Mouse (Mus musculus): Measurements from ENCODE around the gene Gse1. TPM values are rescaled to one million over a fixed set of nuclear protein-coding genes. Genes with fewer than 3 reads are reported as not detected.

Gse1 gene
- polyA plus RNA-seq, 1 experiment, result 70.4 TPM

DNA sequence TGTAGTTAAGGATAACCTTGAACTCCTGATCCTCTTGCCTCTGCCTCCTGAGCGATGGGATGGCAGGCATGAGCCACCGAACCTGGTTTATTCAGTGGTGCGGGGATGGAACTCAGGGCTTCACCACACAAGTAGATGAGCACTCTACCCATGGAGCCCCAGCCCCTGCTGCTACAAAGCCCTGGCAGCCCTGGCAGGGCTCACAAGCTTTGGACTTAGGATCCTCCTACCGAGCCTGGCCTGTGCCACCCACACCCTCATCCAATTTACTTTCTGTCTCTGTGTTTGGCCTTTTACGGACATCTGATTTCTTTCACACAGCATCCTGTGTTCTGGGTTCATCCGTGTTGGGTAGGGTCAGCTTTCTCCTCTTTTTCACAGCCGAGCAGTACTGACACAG, 88.5 kb downstream of the Gse1 start:
- TF ChIP-seq CTCF (IDR thresholded peaks at IDR 0.05; ENCODE audit: borderline replicate concordance, extremely low read depth, insufficient read depth, insufficient read length) (no peak), POLR2A (IDR thresholded peaks at IDR 0.05; ENCODE audit: borderline replicate concordance, extremely low read depth, insufficient read depth, insufficient read length, poor library complexity, severe bottlenecking) (no peak)
- no peak for DNase-seq (ENCODE audit: low read depth)

DNA sequence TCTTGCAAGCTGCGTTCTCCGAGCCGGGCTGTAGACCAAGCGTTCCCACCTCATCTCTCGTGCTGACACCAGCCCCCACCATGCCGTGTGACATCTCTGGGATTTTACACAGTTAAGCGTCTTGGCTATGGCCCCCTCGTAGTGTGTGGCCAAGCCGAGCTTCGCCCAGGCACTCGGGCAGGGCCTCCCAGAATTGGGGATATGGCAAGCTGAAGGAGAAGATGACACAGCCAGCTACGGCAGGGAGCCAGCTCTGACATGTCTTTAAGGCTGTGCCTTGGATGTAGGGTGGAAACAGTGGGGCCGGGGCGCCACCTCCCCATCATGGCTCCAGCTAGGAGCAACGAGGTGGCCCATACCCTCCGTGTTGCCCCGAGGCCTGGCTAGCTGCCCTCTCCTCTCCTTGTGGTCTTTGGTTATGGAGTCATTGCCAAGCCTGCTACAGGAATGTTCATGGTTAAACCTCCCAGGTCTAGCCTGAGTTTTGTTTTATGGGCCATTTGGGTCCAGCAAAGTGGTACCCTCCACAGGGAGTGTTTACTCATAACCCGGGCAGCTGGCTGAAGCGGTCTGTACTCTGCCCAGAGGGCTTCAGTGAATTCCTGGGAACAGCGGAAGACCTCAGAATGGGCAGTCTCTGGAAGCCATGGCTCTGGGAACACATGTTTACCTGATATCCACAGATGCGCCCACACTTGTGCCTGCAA, 89.0 kb downstream of the Gse1 start:
- TF ChIP-seq POLR2A (IDR thresholded peaks at IDR 0.05; ENCODE audit: borderline replicate concordance, extremely low read depth, insufficient read depth, insufficient read length, poor library complexity, severe bottlenecking), result no peak

DNA sequence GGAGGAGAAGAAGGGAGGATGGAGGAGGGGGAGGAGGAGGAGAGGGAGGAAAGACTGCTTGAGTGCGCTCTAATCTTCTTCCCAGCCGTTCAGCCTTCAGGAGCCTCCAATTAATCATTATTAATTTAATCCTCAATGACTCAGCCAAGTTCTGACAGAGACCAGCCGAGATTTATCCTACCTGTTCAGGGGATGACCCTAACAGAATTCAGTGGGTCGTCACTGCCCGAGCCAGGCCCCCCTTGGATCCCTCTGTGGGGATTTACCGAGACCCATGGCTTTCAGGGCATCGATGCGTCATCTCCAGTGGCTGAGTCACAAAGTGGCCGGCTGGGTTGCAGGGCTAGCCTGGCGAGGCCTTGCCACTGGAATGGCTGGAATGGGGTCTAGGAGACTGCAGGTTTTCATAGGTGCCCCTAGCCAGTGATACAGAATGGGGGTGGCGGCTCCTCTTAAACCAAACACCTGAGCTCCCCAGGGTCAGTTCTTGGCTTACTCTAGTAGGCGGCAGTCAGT, 90.3 kb downstream of the Gse1 start:
- TF ChIP-seq CTCF (IDR thresholded peaks at IDR 0.05; ENCODE audit: borderline replicate concordance, extremely low read depth, insufficient read depth, insufficient read length), result no peak
- TF ChIP-seq POLR2A (IDR thresholded peaks at IDR 0.05; ENCODE audit: borderline replicate concordance, extremely low read depth, insufficient read depth, insufficient read length, poor library complexity, severe bottlenecking), result no peak
- DNase-seq (ENCODE audit: low read depth), result no peak

More for the DNA sequence above, 89.0 kb downstream of the Gse1 start:
- no peak for DNase-seq (ENCODE audit: low read depth)

DNA sequence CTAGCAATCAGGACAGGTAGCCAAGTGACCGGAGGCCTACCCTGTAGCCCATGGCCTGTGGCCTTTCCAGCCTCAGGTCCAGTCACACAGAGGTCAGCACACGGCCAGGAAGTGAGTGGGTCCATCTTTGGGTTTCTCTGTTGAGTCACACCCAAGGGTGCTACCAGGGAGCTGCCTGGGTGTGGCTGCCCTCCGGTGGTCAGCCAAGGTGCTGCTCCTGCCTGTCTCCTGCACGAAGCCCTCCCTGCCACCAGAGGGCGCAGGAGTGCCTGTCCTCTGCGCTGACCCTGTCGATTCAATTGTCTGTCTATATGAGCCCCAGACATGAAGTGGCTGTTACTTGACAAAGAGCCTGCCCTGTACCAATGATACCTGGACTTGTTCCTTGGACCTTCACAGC, 91.2 kb downstream of the Gse1 start:
- peak; percentile 80 for DNase-seq (ENCODE audit: low read depth)
- TF ChIP-seq POLR2A (IDR thresholded peaks at IDR 0.05; ENCODE audit: borderline replicate concordance, extremely low read depth, insufficient read depth, insufficient read length, poor library complexity, severe bottlenecking) (no peak), CTCF (IDR thresholded peaks at IDR 0.05; ENCODE audit: borderline replicate concordance, extremely low read depth, insufficient read depth, insufficient read length) (peak; percentile 99)

DNA sequence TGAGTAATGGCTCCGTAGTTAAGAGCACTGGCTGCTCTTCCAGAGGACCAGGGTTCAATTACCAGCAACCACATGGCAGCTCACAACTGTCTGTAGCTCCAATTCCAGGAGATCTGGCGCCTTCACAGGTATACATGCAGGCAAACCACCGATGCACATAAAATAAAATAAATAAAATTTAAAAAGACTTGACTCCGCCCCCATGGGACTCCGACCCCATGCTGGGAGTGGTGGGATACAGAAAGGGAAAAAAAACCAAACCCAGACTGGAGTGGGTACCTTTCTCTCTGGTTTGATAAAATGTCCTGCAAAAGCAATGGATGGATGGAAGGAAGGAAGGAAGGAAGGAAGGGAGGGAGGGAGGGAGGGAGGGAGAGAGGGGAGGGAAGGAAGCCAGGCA, 91.9 kb downstream of the Gse1 start:
- TF ChIP-seq CTCF (IDR thresholded peaks at IDR 0.05; ENCODE audit: borderline replicate concordance, extremely low read depth, insufficient read depth, insufficient read length) (no peak), POLR2A (IDR thresholded peaks at IDR 0.05; ENCODE audit: borderline replicate concordance, extremely low read depth, insufficient read depth, insufficient read length, poor library complexity, severe bottlenecking) (no peak)
- DNase-seq (ENCODE audit: low read depth), result no peak

DNA sequence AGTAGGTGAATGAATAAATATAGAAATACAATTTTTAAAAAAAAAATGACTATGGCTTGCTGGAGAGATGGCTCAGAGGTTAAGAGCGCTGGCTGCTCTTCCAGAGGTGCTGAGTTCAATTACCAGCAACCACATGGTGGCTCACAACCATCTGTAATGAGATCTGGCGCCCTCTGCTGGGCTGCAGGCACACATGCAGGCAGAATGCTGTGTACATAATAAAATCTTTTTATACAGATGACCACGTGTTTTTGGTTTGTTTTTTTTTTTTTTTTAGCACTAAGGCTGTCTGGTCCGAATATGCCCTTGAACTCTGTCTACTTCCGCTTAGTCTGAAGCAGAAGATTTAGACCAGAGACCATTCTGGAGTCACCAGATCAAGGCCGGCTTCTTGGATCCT, 93.5 kb downstream of the Gse1 start:
- DNase-seq (ENCODE audit: low read depth), result no peak
- TF ChIP-seq CTCF (IDR thresholded peaks at IDR 0.05; ENCODE audit: borderline replicate concordance, extremely low read depth, insufficient read depth, insufficient read length) (peak; percentile 60), POLR2A (IDR thresholded peaks at IDR 0.05; ENCODE audit: borderline replicate concordance, extremely low read depth, insufficient read depth, insufficient read length, poor library complexity, severe bottlenecking) (no peak)

DNA sequence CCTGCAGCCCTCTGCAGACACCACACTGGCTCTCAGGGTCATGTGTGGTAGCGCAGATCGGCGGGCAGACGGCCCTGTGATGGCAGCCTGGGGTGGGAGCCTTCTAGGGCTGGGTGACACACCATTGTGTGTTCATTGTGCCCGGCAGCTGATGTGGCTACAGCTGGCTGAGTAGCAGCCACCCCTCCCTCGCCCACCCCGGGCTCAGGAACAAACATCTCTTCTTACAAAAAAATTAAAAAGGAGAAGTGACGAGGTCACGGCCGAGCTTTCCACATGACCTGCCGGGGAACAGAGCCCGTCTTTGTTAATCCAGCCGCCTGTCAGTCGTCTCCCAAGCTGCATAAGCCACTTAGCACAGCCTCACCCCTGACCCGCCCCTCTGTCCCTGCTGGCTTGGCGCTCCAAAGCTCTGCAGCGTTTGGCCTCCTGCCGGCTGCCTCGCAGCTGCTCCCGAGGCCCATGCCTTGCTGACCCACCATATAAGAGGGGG, 94.7 kb downstream of the Gse1 start:
- DNase-seq (ENCODE audit: low read depth), result peak; percentile 91
- TF ChIP-seq POLR2A (IDR thresholded peaks at IDR 0.05; ENCODE audit: borderline replicate concordance, extremely low read depth, insufficient read depth, insufficient read length, poor library complexity, severe bottlenecking) (no peak), CTCF (IDR thresholded peaks at IDR 0.05; ENCODE audit: borderline replicate concordance, extremely low read depth, insufficient read depth, insufficient read length) (peak; percentile 13; the same call in 1 of the 2 replicates)

DNA sequence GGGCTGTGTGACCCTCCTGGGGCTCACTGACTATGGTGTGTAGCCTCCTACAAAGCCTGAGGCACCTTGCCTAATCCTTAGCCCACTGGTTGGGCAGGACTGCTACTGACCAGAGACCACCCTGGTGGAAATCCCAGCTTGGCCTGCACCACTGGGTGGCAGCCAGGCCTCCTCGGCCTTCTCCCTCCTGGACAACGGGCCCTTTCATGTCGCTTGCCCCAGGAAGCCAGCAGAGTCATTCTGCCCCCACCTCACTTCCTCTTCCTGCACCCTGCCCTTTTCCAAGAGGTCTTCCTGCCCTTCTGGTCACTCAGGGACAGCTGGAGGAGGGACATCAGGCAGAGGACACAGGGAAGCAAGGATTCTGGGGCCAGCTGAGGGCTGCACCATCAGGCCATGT, 96.3 kb downstream of the Gse1 start:
- DNase-seq (ENCODE audit: low read depth), result no peak
- no peak for TF ChIP-seq POLR2A (IDR thresholded peaks at IDR 0.05; ENCODE audit: borderline replicate concordance, extremely low read depth, insufficient read depth, insufficient read length, poor library complexity, severe bottlenecking)
- TF ChIP-seq CTCF (IDR thresholded peaks at IDR 0.05; ENCODE audit: borderline replicate concordance, extremely low read depth, insufficient read depth, insufficient read length), result no peak

DNA sequence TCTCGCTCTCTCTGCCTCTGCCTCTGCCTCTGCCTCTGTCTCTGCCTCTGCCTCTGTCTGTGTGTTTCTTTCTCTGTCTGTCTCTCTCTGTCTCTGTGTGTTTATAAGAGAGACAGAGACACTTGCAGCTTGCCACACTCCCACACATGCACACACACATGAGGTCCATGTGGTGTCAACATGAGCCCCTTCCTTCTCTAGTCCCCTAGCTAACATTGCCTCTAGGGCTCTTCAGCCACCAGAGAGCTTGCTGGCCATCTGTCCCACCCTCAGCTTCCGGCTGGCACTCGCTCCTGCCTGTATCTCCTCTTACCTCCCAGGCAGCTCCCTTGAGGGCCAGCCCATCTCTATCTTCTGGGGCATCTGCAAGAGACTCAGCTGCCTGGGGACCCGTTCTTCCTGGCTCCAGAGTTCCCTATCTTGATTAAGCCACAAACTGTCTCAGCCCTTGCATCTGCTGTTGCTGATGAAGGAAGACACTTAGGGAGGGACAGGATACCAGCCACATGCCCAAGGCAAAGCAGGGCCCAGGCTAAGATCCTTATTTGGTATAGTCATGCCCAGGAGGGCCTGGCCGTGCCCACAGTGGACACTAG, 97.0 kb downstream of the Gse1 start:
- no peak for DNase-seq (ENCODE audit: low read depth)
- TF ChIP-seq POLR2A (IDR thresholded peaks at IDR 0.05; ENCODE audit: borderline replicate concordance, extremely low read depth, insufficient read depth, insufficient read length, poor library complexity, severe bottlenecking) (no peak), CTCF (IDR thresholded peaks at IDR 0.05; ENCODE audit: borderline replicate concordance, extremely low read depth, insufficient read depth, insufficient read length) (no peak)

DNA sequence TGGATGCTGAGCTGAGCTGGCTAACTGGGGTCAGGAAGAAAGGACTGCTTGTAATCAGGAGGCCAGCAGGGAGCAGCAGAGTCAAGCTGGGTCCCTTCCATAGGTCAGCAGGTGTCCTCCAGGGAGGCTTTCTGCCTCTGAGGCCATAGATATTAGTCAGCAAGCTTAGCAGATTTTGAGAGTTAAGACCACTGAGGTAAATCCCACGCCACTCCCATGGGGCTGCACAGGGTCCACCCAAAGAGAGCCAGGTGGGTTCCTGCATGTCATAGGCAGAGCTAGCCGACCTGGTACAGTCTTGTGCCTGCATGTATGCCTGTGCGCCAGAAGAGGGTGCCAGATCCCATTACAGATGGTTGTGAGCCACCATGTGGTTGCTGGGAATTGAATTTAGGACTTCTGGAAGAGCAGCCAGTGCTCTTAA, 98.9 kb downstream of the Gse1 start:
- DNase-seq (ENCODE audit: low read depth), result peak; percentile 51
- no peak for TF ChIP-seq POLR2A (IDR thresholded peaks at IDR 0.05; ENCODE audit: borderline replicate concordance, extremely low read depth, insufficient read depth, insufficient read length, poor library complexity, severe bottlenecking)
- peak; percentile 44; the same call in 1 of the 2 replicates for TF ChIP-seq CTCF (IDR thresholded peaks at IDR 0.05; ENCODE audit: borderline replicate concordance, extremely low read depth, insufficient read depth, insufficient read length)

DNA sequence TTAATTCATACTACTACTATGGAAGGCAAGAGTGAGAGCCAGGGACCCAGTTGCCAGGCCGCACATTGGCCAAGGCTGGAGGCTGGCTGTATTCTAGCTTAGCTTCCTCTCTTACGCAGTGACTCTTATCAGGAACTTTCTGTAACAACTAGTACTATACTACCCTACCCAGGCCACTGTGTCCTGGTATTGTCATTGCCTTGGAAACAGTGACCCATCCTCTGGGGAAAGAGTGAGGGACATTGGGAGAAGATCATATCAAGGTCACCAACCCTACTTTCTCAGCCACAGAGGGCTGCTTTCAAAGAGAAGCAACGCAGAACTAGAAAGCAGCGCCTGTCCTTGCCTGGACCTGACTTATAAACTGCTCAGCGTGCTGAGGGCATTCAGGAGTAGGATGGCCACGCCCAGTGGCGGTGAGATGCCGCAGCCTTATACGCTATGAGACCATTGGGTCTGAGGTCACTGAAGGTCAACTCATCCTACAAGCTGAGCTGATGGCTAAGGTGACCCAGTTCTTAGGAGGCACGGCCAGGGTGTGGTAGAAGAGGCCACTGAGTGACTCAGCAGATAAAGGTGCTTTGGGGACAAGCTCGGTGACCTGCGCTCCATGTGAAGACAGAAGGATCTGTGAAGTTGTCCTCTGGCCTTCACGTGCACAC, 100.2 kb downstream of the Gse1 start:
- DNase-seq (ENCODE audit: low read depth), result no peak
- no peak for TF ChIP-seq CTCF (IDR thresholded peaks at IDR 0.05; ENCODE audit: borderline replicate concordance, extremely low read depth, insufficient read depth, insufficient read length)
- no peak for TF ChIP-seq POLR2A (IDR thresholded peaks at IDR 0.05; ENCODE audit: borderline replicate concordance, extremely low read depth, insufficient read depth, insufficient read length, poor library complexity, severe bottlenecking)

Data from brain, embryonic 14.5 days (tissue).